Mouse (Mus musculus) adrenal gland, postnatal 14 days (tissue): ENCODE measurements around the gene Csrnp1. TPM values are rescaled to one million over a fixed set of nuclear protein-coding genes. Genes with fewer than 3 reads are reported as not detected.
A peak's percentile ranks its signal among the peaks of the same experiment; 100 is the strongest.
"Not testable (repeated sequence)": the region's sequence is repeated elsewhere in the genome, so short reads cannot be mapped to it uniquely, and the experiment has no call there.

Experiments
- DNase-seq: peaks from one replicate; pipeline ENCODE4 v3.0.0; 2021; ENCODE audit warnings: mixed read lengths
- long read RNA-seq, 2 experiments: library from polyadenylated mRNA; stranded (forward); transcript quantifications; one replicate each; pipeline ENCODE4 v2.0.0; 2021
- total RNA-seq: library from RNA; stranded (reverse); gene quantifications from 2 replicates; pipeline ENCODE4 v1.2.3, GENCODE M21; 2021

The Csrnp1 gene
- 17.8 and 24.5 TPM in 2 replicates for total RNA-seq
- long read RNA-seq, experiment 1, partial matches to known transcripts = 0 of 1 reads
- long read RNA-seq, experiment 1, other reads (novel, unspliced or antisense) = 1 of 1 reads
- long read RNA-seq, experiment 2, partial matches to known transcripts = 0 of 1 reads
- long read RNA-seq, experiment 2, other reads (novel, unspliced or antisense) = 1 of 1 reads

DNA sequence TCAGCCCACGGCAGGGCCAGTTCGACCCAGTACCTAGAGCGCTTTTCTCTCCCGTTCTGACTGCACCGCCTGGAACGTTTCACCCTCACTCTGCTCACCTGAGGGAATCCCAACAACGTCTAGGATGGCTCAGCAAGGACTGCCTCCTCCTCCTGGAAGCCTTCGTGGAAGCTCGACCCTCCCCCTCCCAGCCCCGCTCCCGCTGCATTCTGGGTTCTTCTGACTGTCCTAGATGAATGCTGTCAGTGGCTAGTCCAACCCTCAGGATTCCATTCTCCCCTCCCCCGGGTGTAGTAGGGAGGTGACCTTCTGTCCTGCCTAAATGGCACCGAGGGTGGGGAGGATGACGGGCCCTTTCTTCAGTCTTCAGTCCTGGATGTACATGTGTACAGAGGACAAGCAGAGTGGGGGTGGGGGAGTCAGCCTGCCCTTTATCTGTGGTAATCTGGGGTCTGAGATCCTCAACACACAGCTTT lies at the start of gene Csrnp1:
Gene Csrnp1 (minus strand): TSS at position 123 of the 476 bp plus-strand sequence.
- DNase-seq = peak; percentile 78

DNA sequence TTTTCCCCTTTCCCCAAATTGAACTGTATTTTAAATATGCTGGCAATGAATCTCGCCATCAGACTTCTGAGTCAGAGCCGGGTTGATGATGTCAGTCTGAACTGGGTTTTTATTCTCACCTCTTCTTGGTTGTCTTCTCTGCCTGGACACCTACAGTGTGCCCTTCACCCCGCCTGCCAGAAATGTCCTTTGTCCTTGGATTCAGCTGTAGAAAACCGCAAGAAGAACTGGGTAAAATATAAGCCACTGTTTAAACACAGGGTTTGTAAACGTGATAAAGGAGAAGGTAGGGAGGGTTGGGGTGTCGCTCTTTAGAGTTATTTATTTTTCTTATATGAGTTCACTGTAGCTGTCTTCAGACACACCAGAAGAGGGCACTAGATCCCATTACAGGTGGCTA lies 48.3 kb upstream of the Csrnp1 start:
- DNase-seq = no peak

DNA sequence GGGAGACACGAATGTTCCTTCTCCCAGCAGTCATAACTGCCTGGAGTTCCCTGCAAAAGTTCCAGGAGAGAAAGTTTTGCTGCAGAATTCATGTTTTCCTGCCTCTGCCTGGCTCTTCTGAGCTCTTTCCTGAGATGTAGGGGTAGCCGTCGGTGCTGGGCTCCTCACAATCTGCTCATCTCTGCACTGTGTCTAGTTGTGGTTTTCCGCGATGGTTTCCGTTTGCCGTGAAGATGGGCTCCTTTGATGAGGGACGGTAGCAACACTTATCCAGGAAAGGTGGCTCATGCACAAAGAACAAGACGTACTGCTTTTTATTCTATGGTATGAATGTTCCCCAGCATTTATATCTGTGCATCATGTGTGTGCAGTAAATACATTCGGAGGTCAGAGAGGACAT lies 46.0 kb upstream of the Csrnp1 start:
- no peak for DNase-seq

DNA sequence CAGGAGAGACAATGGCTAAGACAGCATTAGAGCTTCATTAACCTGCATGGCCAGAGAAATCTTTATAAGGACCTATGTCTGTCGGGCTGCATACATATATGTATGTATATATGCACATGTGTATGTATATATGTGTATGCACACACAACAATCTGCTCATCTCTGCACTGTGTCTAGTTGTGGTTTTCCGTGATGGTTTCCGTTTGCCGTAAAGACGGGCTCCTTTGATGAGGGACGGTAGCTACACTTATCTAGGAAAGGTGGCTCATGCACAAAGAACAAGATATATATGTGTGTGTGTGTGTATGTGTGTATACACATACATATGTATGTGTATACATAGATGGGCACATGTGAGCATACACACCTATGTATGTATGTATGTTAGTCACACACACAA lies 45.4 kb upstream of the Csrnp1 start:
- no peak for DNase-seq

DNA sequence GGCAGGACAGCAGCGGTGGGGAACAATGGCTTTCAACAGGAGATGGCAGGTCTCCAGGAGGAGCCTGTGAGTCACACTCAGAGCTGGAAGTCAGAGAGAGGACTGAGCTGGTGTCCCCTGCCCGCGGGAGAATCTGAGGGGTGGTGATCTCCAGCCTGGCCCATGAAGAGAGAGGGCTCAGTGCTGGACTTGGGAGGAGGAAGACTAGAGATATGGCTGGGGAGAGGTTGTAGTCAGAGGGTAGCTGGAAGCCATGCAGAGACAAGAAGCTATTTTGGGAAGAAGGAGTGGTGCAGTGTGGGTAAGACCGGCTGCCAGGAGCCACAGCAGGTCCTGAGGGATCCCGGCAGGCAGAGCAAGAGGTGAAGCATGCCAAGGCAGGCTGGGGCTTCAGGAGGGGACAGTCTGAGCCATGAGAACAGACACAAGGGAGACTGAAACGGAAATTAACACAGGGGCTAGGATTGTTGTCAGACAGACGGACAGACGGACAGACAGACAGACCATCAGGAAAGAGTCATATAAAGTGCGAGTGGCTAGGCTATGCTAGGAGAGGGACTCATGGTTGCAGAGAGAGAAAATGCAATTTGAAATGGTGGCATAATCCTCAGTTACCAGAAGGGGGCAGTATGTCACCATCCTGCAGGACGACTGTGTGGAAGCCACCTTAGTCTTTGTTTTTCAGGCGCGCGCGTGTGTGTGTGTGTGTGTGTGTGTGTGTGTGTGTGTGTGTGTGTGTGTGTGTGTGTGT lies 43.1 kb upstream of the Csrnp1 start:
- peak; percentile 74 for DNase-seq

DNA sequence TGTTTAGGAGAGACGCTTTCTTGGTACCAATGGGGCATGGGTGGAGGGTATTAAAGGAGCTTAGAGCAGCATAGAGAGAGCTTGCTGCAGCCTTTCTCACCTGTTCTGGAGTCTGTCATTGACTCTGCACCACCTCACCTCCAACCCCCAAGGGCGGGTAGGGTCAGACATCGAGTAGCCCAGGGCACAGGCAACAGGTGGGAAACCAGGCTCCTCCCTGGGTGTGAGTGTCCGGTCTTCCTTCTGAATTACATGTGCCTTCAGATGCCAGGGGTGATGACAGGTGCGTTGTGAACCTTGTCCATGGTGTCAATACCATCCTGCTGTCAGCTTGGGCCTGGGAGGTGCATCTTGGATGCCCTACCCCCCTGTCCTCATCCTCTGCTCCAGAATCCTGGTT lies 40.2 kb upstream of the Csrnp1 start:
- DNase-seq = no peak

DNA sequence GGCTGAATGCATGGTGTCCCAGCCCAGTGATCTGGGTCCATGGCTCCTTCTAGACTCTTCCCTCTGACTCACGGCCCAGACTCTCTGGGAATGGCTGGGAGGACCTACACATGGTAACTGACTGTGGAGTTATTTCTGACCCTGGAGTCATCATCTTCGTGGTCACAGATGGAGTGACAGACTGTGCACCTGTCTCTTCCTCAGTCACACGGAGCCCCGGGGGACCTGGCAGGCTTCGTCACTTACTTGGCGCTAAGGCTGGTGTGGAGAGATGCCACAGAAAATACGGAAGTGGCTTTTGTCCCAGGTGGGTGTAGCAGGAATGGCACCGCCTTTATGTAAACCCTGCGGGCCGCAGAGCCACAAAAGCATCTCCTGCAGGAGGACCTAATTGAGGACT lies 39.7 kb upstream of the Csrnp1 start:
- no peak for DNase-seq

DNA sequence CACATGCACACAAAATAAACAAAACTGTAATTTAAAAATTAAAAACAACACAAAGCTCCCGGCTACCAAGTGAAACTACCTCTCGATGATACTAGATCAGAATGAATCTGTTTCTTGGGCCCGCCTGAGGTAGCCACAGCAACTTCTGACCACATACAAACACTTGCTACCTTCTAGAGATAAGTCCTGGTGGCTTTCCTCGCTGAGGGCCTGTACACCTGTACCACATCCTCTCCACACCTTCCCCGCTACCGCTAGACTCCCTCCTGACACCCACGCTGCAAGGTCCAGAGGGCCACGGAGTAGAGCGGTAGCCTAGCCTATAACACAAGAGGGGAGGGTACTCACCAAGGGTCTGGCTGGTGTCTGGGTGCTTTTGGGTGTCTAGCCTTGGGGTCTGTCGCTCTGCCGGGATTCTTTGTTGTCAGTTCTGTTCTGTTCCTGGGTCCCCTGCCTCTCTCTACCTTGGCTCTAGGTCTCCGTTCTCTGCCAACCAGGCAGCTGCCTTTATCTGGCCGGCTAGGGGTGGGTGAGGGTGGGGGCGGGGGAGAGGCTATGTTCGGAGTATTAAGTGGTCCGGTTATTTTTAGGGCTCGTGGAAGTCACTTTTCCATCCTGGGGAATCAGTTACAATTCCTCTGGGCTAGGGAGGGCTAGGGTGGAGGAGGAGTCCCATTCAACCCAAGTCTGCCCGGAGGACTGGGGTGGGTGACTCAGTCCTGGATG lies 38.8 kb upstream of the Csrnp1 start, which contains the start of gene Xirp1:
Gene Xirp1 (minus strand): TSS at position 513 of the 726 bp plus-strand sequence.
- DNase-seq = no peak

DNA sequence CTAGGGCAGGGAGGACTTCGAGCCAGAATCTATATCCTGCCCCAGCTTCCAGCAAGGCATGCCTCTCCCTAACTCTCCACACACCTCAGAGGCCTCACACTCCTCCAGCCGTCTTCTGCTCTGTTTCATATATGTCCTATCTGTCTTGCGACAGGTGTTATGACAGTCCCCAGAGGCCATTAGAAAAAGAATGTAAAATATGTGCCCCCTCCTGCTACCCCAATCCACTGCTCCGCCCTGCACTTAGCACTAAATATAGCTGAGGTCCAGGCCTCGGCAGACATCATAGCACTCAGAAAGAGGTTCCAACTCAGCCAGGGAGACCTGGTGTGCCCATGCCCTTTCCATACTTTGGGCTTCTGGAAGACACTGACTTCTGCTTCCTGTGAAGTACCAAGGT lies 36.7 kb upstream of the Csrnp1 start:
- no peak for DNase-seq

DNA sequence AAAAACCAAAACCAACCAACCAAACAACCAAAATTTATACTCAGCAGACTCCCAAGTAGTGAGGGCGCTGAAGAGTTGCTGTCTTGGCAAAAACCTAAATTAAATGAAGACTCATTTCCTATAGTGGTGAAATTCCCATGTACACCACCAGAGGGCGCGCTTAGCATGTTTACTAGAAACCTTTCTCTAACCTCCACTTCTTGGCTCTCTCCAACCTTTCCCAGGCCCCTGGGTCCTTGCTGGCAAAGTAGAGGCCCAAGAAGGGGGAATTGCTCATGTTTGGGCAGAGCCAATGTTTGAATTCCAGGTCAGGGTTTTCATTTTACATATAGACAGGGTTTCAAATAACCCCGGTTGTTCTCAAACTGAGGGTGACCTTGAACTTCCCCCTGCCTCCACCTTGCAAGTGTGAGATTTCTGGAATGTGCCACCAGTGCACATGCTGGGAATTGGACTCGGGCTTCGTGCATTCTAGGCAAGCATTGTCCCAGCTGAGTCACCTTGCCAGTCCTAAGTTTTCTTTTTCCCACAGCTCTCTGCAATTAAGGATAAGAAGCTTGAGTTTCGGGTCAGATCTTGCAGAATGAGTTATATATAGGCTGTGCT lies 35.9 kb upstream of the Csrnp1 start:
- DNase-seq = peak; percentile 88

DNA sequence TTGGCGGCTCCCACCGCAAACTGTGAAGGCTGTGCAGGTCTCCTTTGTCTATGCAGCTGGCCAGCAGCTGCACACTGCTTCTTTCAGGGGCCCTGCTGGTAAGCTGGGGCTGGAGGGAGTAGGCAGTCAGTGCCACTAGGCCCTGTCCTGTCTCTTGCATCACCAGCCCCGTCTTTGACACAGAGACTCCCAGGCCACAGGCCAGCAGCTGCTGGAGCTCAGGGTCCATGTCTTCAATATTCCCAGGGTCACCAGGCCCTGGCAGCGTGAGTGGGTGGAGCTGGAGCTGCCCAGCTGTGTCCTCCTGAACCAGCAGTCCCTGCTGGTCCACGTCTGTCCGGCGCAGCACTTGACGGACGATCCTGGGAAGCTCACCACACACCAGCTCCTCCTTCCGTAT lies 32.5 kb upstream of the Csrnp1 start:
- peak; percentile 70 for DNase-seq

DNA sequence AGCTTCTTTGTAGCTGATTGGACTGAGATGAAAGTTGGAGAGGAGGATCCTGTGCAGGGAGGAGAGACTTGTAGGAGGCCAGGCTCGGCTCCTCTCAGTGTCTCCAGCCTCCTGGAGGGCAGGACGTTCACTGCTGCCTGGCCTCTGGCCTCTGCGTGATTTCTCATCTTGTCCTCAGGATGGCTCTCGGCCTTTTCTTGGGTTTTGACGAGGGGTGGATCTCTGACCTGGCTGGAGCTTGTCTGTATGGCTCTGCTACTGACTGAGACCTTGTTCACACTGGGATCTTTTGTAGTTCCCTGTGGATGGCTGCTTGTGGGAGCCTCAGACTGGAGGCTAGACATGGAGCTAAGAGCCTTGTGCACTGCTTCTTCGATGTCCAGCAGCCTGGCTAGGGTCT lies 30.4 kb upstream of the Csrnp1 start:
- no peak for DNase-seq

DNA sequence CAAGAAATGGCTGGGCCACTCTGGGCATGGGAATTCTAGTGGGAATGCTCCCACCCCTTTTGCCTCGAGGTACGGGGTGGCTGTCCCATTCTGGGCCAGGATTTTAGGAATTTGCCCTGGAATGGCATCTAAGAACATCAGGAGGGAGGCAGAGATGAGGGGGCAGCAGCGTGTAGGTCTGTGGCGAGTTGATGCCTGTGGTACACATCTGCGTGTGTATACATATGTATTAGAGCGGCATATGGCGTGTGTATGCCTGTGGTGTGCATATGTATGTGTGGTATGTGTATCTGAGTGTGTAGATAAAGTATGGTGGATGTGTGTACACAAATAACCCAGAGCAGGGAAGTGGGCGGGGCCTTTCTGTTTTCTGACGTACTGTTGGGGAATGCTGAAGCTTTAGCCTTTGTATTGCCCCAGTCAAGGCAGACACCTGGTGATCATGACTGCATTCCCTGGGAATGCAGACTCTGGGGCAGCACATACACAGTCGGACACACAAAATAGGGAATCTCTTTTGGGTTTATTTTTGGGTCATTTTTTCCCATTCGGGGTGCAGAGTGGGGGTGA lies 28.9 kb upstream of the Csrnp1 start:
- DNase-seq = no peak

DNA sequence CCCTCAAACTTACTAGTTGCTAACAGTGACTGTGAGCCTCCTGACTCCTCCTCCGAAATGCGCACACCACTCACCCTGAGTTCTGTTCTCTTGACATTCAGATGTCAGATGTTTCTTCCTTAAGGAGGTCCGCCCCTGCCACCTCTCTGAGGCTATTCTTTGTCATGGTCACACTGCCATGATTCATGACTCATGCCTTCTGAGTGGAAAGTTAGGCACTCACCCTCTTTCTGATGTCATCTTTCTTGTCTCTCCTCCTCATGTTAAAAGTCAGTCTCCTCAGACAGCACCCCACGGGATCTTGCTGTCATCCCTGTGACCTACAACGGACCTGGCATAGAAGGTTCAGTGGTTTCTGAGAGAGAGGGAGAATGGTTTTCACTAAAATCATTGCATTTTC lies 28.3 kb upstream of the Csrnp1 start:
- DNase-seq = peak; percentile 72

DNA sequence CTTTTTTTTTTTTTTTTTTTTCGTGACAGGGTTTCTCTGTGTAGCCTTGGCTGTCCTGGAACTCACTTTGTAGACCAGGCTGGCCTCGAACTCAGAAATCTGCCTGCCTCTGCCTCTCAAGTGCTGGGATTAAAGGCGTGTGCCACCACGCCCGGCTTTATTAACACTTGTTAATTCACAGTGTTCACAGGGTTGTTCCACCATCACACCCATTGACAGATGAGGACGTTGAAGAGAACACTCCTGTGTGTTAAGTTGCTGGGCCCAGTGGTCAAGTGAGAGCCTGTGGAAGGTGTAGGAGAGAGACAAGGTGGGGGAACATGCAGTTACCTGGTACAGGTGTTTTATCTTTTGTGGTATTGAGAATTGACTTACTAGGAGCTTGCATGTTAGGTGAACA lies 27.7 kb upstream of the Csrnp1 start:
- not testable (repeated sequence) for DNase-seq

DNA sequence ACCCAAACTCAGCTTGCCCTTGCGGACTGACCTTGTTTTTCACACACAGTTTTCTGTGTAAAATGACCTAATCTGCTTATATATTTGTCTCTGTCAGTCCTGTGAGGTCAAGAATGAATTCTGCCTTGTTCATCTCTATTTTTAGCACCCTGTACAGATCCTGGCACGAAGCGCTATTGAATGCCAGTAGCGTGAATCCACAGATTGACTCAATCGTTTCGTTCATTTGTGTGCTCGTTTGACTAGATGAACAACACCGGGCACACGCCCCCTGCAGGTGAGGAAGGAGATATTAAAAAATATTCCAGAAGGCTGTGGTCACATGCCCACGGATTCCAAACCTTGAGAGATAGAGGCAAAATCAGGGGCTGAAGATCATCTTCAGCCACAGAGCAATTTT lies 27.1 kb upstream of the Csrnp1 start:
- peak; percentile 88 for DNase-seq

DNA sequence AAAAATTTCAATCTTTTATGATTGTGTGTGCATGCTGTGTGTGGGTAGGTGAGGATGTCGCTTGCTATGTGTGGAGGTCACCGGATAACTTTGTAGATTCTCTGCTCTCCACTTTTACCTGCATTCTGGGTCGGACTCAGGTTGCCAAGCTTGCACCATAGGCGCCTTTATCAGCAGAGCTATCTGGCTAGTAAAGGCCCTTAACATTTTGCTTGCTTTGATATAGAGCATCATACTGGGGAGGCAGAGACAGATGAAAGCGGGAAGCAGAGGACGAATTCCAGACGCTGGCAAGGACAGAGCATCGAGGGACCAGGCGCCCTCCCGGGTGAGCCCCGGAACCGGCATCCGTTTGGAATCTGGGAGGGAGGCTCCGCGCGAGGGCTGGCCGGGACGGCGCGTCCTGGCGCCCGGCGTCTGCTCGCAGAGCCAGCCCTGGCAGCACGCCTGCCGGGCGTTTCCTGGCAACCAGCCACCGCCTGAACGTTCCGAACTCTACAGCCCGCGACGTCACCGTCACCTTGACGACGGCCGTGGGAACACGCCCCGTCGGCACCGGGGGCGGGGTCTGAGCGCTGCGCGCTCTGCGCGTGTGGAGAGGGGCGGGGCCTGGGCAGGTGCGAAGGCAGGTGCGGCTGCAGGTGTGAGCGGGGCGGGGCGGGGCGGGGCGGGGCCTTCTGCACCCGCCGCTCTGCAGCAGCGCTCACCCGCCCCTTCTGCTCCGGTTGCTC lies 26.5 kb upstream of the Csrnp1 start:
- peak; percentile 99 for DNase-seq

DNA sequence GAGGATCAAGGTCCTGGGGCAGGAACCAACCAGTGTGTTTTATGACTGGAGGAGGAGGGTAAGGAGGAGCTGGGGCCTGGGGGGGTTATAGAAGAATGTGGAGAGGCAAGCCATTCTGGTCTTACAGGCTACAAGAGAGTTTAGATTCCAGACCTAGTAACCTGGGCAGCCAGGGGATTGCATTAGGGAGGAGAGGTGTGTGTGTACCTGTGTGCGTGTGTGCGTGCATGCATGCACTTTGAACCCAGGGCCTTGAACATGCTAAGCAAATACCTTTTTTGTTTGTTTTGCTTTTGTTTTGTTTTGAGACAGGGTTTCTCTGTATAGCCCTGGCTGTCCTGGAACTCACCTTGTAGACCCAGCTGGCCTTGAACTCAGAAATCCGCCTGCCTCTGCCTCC lies 25.4 kb upstream of the Csrnp1 start:
- no peak for DNase-seq

DNA sequence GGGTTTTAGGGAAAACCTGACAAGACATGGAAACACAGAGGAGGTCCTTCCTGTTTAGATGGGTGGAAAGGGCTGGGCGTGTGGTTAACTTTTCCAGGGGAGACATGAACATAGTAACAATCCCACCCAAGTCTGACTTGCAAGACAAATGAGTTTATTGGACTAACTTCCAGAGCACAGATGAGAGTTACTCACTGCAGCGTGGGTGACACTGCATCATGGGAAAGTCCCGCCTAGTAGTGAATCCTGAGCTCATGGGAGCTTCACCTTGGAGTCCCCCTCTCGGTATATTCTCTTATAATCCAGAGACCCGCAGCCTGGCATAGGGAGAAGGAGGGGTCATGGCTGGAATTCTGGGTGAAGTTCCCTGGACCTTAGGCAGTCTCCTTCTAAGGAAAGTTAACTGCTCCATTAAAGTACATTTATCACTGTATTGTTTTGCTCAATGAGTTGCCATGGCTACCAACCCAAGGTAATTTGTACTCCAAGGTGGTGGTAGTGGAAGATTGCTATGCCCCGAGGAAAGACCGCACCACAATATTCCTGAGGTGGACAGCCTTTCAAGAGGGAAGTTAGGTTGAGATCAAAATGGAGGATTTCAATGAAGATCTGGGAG lies 24.9 kb upstream of the Csrnp1 start:
- no peak for DNase-seq

DNA sequence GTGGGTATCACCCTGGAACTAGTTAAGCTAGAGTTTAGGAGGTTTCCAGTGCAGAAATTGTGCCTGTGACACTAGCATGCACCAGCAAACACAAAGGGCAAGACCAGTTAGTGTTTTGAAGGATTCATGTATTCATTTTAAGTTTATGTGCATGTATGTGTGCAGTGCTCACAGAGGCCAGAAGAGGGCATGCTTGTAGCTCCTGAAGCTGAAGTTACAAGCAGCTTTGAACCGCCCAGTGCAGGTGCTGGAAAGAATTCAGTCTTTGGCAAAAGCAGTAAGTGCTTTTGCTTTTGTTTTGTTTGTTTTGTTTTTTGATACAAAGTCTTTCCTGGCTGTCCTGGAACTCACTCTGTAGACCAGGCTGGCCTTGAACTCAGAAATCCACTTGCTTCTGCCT lies 23.4 kb upstream of the Csrnp1 start:
- DNase-seq = no peak

DNA sequence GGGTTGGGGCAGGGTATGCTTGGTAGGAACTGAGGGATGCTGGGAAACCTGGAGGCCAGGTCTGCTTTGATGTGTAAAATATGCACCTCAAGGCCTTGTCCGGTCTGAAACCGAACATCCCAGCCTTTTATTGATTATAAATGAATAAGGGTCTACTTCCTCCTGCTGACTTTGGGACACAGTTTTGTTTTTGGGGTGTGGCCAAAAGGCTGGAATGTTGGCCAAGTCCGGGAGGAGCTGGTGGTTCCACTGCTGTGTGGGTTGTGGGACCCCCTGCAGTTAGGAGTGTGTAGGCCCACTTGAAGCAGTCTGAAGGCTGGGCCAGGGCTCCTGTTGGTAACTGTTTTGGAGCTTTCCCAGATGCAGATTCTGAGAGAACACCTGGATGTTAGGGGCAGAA lies 21.5 kb upstream of the Csrnp1 start:
- peak; percentile 3 for DNase-seq
